Mouse (Mus musculus): ENCODE measurements around the gene Jazf1. TPM values are rescaled to one million over a fixed set of nuclear protein-coding genes. Genes with fewer than 3 reads are reported as not detected.

Jazf1 gene
- polyA plus RNA-seq, 1 experiment from 2014 or later = 3.3 TPM

DNA sequence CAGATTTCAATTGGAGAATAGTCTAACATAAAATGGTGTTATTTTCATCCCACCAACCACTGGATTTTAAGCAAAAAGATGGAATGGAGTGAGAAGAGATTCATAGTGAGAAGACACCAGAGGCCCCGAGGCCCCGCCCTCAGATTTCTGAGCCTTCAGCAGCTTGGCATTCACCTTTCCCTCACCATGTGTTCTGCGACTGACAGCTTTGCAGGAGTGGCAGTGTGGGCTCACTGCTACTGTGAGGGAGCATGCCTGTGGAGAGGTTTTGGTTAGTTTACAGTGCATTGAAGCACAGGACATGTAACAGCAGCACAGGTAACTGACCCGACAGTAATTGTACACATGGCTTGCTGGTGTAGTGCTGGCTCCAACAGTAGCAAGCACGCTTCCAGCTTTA, 118.1 kb downstream of the Jazf1 start:
- H3K27ac ChIP-seq (ENCODE audit: low read depth) = no peak overlapping the region
- DNase-seq = no peak
- H3K4me1 ChIP-seq (ENCODE audit: insufficient read depth) = no peaks in the 10 kb centered on the region
- H3K27me3 ChIP-seq (ENCODE audit: insufficient read depth, low read length) = no peaks in the 10 kb centered on the region
- H3K4me2 ChIP-seq (ENCODE audit: low read depth, low read length) = no peak overlapping the region
- H3K9ac ChIP-seq (replicated peaks) = no peak overlapping the region
- H3K9me3 ChIP-seq (ENCODE audit: low read length) = no peaks in the 10 kb centered on the region
- no peaks in the 10 kb centered on the region for H3K36me3 ChIP-seq (replicated peaks; ENCODE audit: insufficient read depth, low read length)
- ATAC-seq = no peak
- H3K4me3 ChIP-seq (ENCODE audit: low read depth, low read length) = no peak overlapping the region
- no peak for TF ChIP-seq EP300 (IDR thresholded peaks at IDR 0.05; ENCODE audit: low read depth)
- TF ChIP-seq CTCF (IDR thresholded peaks at IDR 0.05; ENCODE audit: low read depth) = no peak
- 78% methylated on average over 5 of the region's 5 CpGs for WGBS (ENCODE audit: insufficient replicate concordance)

DNA sequence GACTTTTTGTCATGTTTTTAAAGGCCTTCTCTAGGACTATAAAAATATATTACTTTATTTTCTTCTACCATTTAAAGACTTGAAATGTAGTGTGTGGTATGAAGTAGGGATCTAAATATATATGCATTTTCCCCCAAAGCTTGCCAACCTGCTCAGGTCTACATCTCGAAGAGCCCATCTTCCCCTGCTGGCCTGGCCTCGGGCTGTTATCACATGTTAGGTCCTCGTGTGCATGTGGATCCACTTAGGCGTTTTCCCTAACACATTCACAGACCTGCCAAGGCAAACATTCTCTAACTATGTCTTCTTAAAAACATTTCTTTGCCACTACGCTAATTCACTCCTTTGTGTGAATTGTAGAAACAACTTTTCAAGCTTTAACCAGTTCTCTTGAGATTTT, 125.9 kb downstream of the Jazf1 start:
- no peak overlapping the region for H3K4me3 ChIP-seq (ENCODE audit: low read depth, low read length)

DNA sequence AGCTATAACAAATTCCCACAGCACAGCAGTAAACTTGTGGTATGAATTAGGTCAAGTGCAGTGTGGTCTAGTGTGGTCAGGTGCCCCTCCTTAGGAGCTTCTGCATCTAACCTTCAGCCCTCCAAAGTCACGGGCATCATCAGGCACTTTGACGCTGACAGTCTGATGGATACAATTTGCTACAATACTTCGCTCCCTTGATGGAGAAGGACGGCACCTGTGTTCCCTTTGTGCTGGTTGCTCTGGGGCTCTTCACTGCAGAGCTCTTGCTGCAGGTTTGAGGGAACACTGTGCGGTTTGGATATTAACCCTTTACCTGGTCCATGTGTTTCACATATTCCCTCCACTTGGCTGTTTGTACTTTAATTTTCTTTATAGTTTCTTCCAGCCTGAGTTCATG, 126.3 kb downstream of the Jazf1 start:
- 91% methylated on average over 5 of the region's 5 CpGs for WGBS (ENCODE audit: insufficient replicate concordance)
- Histone ChIP-seq H3K4me3 (ENCODE audit: low read depth, low read length) (no peak overlapping the region), H3K4me1 (ENCODE audit: insufficient read depth) (peaks cover 4% of the 10 kb centered on the region; the same call in 1 of the 2 replicates), H3K36me3 (replicated peaks; ENCODE audit: insufficient read depth, low read length) (no peaks in the 10 kb centered on the region), H3K9ac (replicated peaks) (no peak overlapping the region), H3K4me2 (ENCODE audit: low read depth, low read length) (no peak overlapping the region), H3K27ac (ENCODE audit: low read depth) (no peak overlapping the region), H3K9me3 (ENCODE audit: low read length) (no peaks in the 10 kb centered on the region), H3K27me3 (ENCODE audit: insufficient read depth, low read length) (no peaks in the 10 kb centered on the region)
- DNase-seq = no peak
- no peak for ATAC-seq
- TF ChIP-seq CTCF (IDR thresholded peaks at IDR 0.05; ENCODE audit: low read depth) (no peak), EP300 (IDR thresholded peaks at IDR 0.05; ENCODE audit: low read depth) (no peak)

More for the DNA sequence above, 125.9 kb downstream of the Jazf1 start:
- 73% methylated on average over 5 of the region's 5 CpGs for WGBS (ENCODE audit: insufficient replicate concordance)
- Histone ChIP-seq H3K27ac (ENCODE audit: low read depth) (no peak overlapping the region), H3K9me3 (ENCODE audit: low read length) (no peaks in the 10 kb centered on the region), H3K4me2 (ENCODE audit: low read depth, low read length) (no peak overlapping the region), H3K9ac (replicated peaks) (no peak overlapping the region), H3K27me3 (ENCODE audit: insufficient read depth, low read length) (no peaks in the 10 kb centered on the region), H3K36me3 (replicated peaks; ENCODE audit: insufficient read depth, low read length) (no peaks in the 10 kb centered on the region), H3K4me1 (ENCODE audit: insufficient read depth) (peaks cover 4% of the 10 kb centered on the region; the same call in 1 of the 2 replicates)
- no peak for TF ChIP-seq CTCF (IDR thresholded peaks at IDR 0.05; ENCODE audit: low read depth)
- no peak for TF ChIP-seq EP300 (IDR thresholded peaks at IDR 0.05; ENCODE audit: low read depth)
- no peak for ATAC-seq
- no peak for DNase-seq

DNA sequence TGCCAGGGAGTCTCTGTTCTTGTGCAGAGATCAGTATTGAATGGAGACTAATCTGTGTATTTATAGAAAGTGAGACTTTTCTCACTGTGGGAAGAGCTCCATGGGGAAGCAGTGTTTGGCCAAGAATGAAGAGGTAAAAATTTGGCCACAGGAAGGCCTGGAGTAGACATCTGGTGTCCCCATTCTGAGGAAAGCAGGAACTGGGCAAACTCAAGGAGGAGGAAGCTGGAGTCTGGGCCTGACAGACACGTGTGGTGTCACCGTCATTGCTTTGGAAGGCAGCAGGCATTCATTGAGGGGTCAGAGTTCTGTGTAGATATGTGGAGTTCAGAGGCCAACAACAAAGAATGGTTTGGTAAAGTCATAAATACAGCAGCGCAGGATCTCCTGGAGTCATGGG, 130.5 kb downstream of the Jazf1 start:
- DNase-seq (no peak), ATAC-seq (no peak)
- no peak overlapping the region for H3K4me3 ChIP-seq (ENCODE audit: low read depth, low read length)
- H3K9me3 ChIP-seq (ENCODE audit: low read length) = no peaks in the 10 kb centered on the region
- H3K36me3 ChIP-seq (replicated peaks; ENCODE audit: insufficient read depth, low read length) = no peaks in the 10 kb centered on the region
- TF ChIP-seq CTCF (IDR thresholded peaks at IDR 0.05; ENCODE audit: low read depth) (no peak), EP300 (IDR thresholded peaks at IDR 0.05; ENCODE audit: low read depth) (no peak)
- H3K9ac ChIP-seq (replicated peaks) = no peak overlapping the region
- peaks cover 4% of the 10 kb centered on the region; the same call in 1 of the 2 replicates for H3K4me1 ChIP-seq (ENCODE audit: insufficient read depth)
- WGBS (ENCODE audit: insufficient replicate concordance) = 56% methylated on average over 3 of the region's 3 CpGs
- H3K27ac ChIP-seq (ENCODE audit: low read depth) = no peak overlapping the region
- H3K27me3 ChIP-seq (ENCODE audit: insufficient read depth, low read length) = no peaks in the 10 kb centered on the region
- no peak overlapping the region for H3K4me2 ChIP-seq (ENCODE audit: low read depth, low read length)

DNA sequence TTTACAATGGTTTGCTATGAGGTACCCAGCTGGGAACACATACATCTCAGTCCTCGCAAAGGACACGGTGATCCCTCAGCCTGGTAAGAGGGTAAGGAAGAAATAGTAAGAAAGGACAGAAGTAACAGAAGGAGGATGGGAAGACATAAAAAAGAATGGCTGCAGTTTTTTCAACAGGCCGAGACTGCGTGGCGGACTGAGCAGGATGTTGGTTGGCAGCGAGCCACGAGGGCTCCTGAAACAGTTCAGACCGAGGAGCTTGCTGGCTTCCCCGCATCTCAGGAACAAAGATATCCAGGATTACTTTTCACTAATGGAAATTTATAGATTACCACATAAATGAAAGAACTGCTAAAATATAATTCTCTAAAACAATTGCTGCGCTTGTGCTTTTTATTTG, 131.4 kb downstream of the Jazf1 start:
- no peak for TF ChIP-seq EP300 (IDR thresholded peaks at IDR 0.05; ENCODE audit: low read depth)
- TF ChIP-seq CTCF (IDR thresholded peaks at IDR 0.05; ENCODE audit: low read depth) = no peak
- 57% methylated on average over 10 of the region's 10 CpGs for WGBS (ENCODE audit: insufficient replicate concordance)
- H3K27me3 ChIP-seq (ENCODE audit: insufficient read depth, low read length) = no peaks in the 10 kb centered on the region
- no peak for DNase-seq
- H3K9ac ChIP-seq (replicated peaks) = no peak overlapping the region
- no peak for ATAC-seq
- no peak overlapping the region for H3K4me3 ChIP-seq (ENCODE audit: low read depth, low read length)
- H3K27ac ChIP-seq (ENCODE audit: low read depth) = no peak overlapping the region
- peaks cover 4% of the 10 kb centered on the region; the same call in 1 of the 2 replicates for H3K4me1 ChIP-seq (ENCODE audit: insufficient read depth)
- H3K36me3 ChIP-seq (replicated peaks; ENCODE audit: insufficient read depth, low read length) = no peaks in the 10 kb centered on the region
- H3K4me2 ChIP-seq (ENCODE audit: low read depth, low read length) = no peak overlapping the region
- no peaks in the 10 kb centered on the region for H3K9me3 ChIP-seq (ENCODE audit: low read length)

DNA sequence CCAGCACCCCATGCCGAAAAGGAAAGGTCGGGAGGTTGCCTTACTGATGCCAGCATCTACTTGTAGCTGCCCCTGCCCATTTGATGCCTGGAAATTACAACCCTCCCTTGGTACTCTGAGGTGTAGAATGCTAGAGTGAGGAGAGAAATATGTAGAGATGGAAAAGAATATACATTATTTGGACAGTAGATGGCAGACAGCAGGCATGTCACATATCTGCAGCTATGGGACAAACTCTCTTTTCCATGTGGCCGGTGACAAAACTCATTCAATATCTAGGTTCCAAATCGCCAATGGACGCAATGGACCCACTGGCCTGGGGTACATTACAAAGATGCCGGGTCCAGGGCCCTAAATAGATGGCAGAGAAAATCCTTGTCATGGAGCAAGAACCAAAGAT, 134.4 kb downstream of the Jazf1 start:
- WGBS (ENCODE audit: insufficient replicate concordance) = 79% methylated on average over 6 of the region's 6 CpGs
- no peaks in the 10 kb centered on the region for H3K27me3 ChIP-seq (ENCODE audit: insufficient read depth, low read length)
- no peak for DNase-seq
- H3K27ac ChIP-seq (ENCODE audit: low read depth) = no peak overlapping the region
- peaks cover 4% of the 10 kb centered on the region; the same call in 1 of the 2 replicates for H3K4me1 ChIP-seq (ENCODE audit: insufficient read depth)
- no peaks in the 10 kb centered on the region for H3K36me3 ChIP-seq (replicated peaks; ENCODE audit: insufficient read depth, low read length)
- no peaks in the 10 kb centered on the region for H3K9me3 ChIP-seq (ENCODE audit: low read length)
- H3K4me3 ChIP-seq (ENCODE audit: low read depth, low read length) = no peak overlapping the region
- no peak overlapping the region for H3K4me2 ChIP-seq (ENCODE audit: low read depth, low read length)
- TF ChIP-seq EP300 (IDR thresholded peaks at IDR 0.05; ENCODE audit: low read depth) (no peak), CTCF (IDR thresholded peaks at IDR 0.05; ENCODE audit: low read depth) (peak; percentile 33)
- no peak for ATAC-seq
- no peak overlapping the region for H3K9ac ChIP-seq (replicated peaks)

All from liver, postnatal 0 days (tissue).